23 mouse cellular contexts compared by ENCODE assay signal in the genomic region with DNA sequence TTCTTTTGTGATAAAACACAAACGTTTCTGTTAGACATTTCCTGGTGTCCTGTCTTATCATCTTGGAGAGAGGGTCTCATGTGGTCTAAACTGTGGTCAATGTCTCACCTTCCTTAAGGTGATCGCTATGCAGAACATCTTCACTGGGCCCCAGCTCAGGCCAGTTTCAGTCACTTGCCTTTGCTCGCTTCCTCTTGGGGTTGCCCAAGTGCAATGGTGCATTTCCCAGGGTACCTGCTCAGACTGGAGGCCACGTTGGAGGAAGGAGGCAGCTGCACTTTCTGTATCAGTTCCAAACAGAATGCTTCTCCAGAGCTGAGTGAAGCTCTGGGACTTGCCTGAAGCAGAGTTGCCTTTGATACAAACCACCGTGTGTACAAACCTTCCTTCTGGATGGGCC. TPM values are rescaled to one million over a fixed set of nuclear protein-coding genes. Genes with fewer than 3 reads are reported as not detected.
DNase-seq lines count a peak whose midpoint lies in the region; ATAC-seq lines count a peak whose summit lies in the region.
"Had no signal": no experiment of that assay in that cellular context is flagged by ENCODE, and none has a peak within 500 bp of the region (broad histone marks: within the 10 kb centered on the region; RNA-seq: fewer than 3 reads in every experiment).

No protein-coding gene starts in this region.

- no peak overlapping the region for H3K4me2 ChIP-seq in forebrain, embryonic 13.5 days
- H3K4me2 ChIP-seq: embryonic facial prominence, embryonic 13.5 days; forebrain, embryonic 12.5 days; heart, embryonic 11.5 days; hindbrain, embryonic 12.5 days; hindbrain, embryonic 15.5 days had no signal

- H3K27ac ChIP-seq in forebrain, embryonic 13.5 days: no peak overlapping the region
- H3K27ac ChIP-seq: embryonic facial prominence, embryonic 13.5 days; forebrain, embryonic 12.5 days; hindbrain, embryonic 12.5 days; hindbrain, embryonic 15.5 days had no signal

- H3K4me3 ChIP-seq in forebrain, embryonic 13.5 days: no peak overlapping the region
- H3K4me3 ChIP-seq: embryonic facial prominence, embryonic 13.5 days; erythroblast, embryonic 14.5 days; forebrain, embryonic 12.5 days; hindbrain, embryonic 12.5 days; hindbrain, embryonic 15.5 days had no signal

- H3K27me3 ChIP-seq in forebrain, embryonic 13.5 days: no peaks in the 10 kb centered on the region
- H3K27me3 ChIP-seq: embryonic facial prominence, embryonic 13.5 days; forebrain, embryonic 12.5 days; hindbrain, embryonic 12.5 days; hindbrain, embryonic 15.5 days had no signal

- WGBS in forebrain, embryonic 13.5 days: 93% methylated on average over 5 of the region's 5 CpGs

- DNase-seq in A20 (ENCODE audit: low read depth, low spot score): peak; percentile 63
- peak; percentile 38 to 39 for DNase-seq in B cell, adult 2 months
- DNase-seq in thymus, adult 18-20 months: no peak
- DNase-seq: adrenal gland, postnatal 10 days; adrenal gland, postnatal 36 days; cerebellum, adult 11 months; cerebellum, adult 2 months; cerebellum, adult 9-11 months; cerebellum, postnatal 25 days; gastrocnemius, postnatal 10 days; gastrocnemius, postnatal 36 days; heart, adult 11 months had no signal

- no peaks in the 10 kb centered on the region for H3K4me1 ChIP-seq in forebrain, embryonic 13.5 days
- H3K4me1 ChIP-seq: forebrain, embryonic 12.5 days; hindbrain, embryonic 12.5 days; hindbrain, embryonic 15.5 days had no signal

- H3K9ac ChIP-seq in forebrain, embryonic 13.5 days: no peak overlapping the region
- H3K9ac ChIP-seq: embryonic facial prominence, embryonic 13.5 days; forebrain, embryonic 12.5 days; hindbrain, embryonic 12.5 days; hindbrain, embryonic 15.5 days had no signal

- no peaks in the 10 kb centered on the region for H3K9me3 ChIP-seq in forebrain, embryonic 13.5 days (replicated peaks)
- H3K9me3 ChIP-seq: embryonic facial prominence, embryonic 13.5 days; forebrain, embryonic 12.5 days; hindbrain, embryonic 12.5 days; hindbrain, embryonic 15.5 days had no signal

- H3K36me3 ChIP-seq in forebrain, embryonic 13.5 days (ENCODE audit: poor library complexity, severe bottlenecking): peaks cover 64% of the 10 kb centered on the region
- H3K36me3 ChIP-seq: hindbrain, embryonic 15.5 days had no signal

- ATAC-seq in granulocyte monocyte progenitor cell, adult 5-6 weeks (replicated peaks; ENCODE audit: poor library complexity, severe bottlenecking): 0 out of 2 replicates have a peak, but pooled peaks have one; percentile 12
- peak; percentile 40; the same call in 1 of the 2 replicates for ATAC-seq in neutrophil, adult 5-6 weeks (ENCODE audit: extremely low read depth, insufficient number of reproducible peaks, low FRiP score, poor library complexity, severe bottlenecking)
- no peak for ATAC-seq in forebrain, embryonic 13.5 days
- no peak for ATAC-seq in activated CD4-positive, CD25-positive, alpha-beta regulatory T cell, adult 4 months
- ATAC-seq: forebrain, embryonic 16.5 days had no signal

RNA-seq across cellular contexts. Expression of a gene that starts 48.8 kb away (rescaled TPM):
- 25.5 and 25.6 TPM in 2 replicates for total RNA-seq in granulocyte monocyte progenitor cell, adult 5-6 weeks (2014; fragmentation: Nextera tagmentation)
- total RNA-seq in granulocyte monocyte progenitor cell, adult 5-6 weeks (2017): 5.0 and 10.1 TPM in 2 replicates
- 63.9 and 69.6 TPM in 2 replicates for total RNA-seq in neutrophil, adult 5-6 weeks (2017)
- polyA plus RNA-seq in forebrain, embryonic 13.5 days (2015; fragmentation: Nextera tagmentation; extraction: Ambion mirVana): 3.0 and 3.4 TPM in 2 replicates
- polyA plus RNA-seq in activated CD4-positive, CD25-positive, alpha-beta regulatory T cell, adult 4 months (2017; shearing (Covaris generic)): 10 to 100 TPM; 10.6 to 15.2 TPM

Comparison
In these comparisons a context has a peak if more than half of its experiments do, and no peak if none do; other contexts are left out.
1. DNase-seq: peak in A20 (single experiment) and B cell, adult 2 months (2 of 2); none in thymus, adult 18-20 months (0 of 2).
2. ATAC-seq: peak in granulocyte monocyte progenitor cell, adult 5-6 weeks (single experiment) and neutrophil, adult 5-6 weeks (single experiment); none in forebrain, embryonic 13.5 days (single experiment) and activated CD4-positive, CD25-positive, alpha-beta regulatory T cell, adult 4 months (single experiment).